Mouse (Mus musculus) adrenal gland, postnatal 0 days (tissue): ENCODE data around the gene Wif1. TPM values are rescaled to one million over a fixed set of nuclear protein-coding genes. Genes with fewer than 3 reads are reported as not detected.

Experiments used
- polyA plus RNA-seq: library from polyadenylated mRNA; unstranded; fragments of >200 nt; fragmentation: Nextera tagmentation; extraction: Ambion mirVana; gene quantifications from 2 replicates; pipeline ENCODE4 v1.2.1, GENCODE M21; 2015

Gene Wif1
- polyA plus RNA-seq: 2.8 and 4.4 TPM in 2 replicates

DNA sequence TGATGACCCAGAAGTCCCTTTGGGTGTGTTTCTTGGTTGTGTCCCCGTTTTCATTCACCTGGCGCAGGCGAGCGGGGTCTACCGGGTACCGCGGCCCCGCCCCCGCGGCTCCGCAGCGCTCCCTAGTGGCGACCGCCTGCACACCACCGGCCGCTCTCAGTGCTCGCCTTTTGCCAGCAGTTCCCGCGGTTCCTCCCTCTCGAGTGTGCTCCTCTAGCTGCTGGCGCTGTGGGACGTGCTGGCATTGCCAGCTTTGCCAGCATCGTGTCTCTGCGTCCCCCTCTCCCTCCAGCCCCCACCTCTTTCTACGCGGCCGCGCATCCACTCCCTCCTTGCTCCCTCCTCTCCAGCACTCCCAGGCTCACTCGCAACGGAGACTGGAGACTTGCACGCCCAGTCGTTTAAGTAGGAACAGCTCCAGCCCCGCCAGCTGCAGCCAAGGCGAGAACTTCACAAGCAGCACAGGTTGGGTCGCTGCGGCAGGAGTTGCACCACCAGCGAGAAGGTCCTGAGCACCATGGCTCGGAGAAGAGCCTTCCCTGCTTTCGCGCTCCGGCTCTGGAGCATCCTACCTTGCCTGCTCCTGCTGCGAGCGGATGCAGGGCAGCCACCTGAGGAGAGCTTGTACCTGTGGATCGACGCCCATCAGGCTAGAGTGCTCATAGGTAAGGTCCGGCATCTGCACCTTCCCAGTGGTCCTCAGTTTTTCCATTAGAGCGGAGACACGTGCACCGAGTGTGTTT lies at the start of gene Wif1:
Gene Wif1 (plus strand): TSS at position 135 of the 743 bp plus-strand sequence.

Other genes with a start within 250 kb of the Wif1 start
- 9.9 and 17.3 TPM in 2 replicates for gene Msrb3, start 134.9 kb upstream of the Wif1 start, polyA plus RNA-seq
- 2.3 and 3.9 TPM in 2 replicates for gene Lemd3, start 54.6 kb upstream of the Wif1 start, polyA plus RNA-seq